Mouse (Mus musculus) neural tube, embryonic 10.5 days (tissue): ENCODE data around the gene Hyal1.
A peak's percentile ranks its signal among the peaks of the same experiment; 100 is the strongest.

Source experiments
- DNase-seq: peaks from one replicate; pipeline ENCODE4 v3.0.0-alpha.2; 2017; ENCODE audit warnings: low spot score; ENCODE audit errors: extremely low spot score

Gene Hyal1

GRCm38 (mm10) chr9:107617461-107617860 is 40.7 kb downstream of the Hyal1 start:
- no peak for DNase-seq

GRCm38 (mm10) chr9:107618098-107618497 is 41.4 kb downstream of the Hyal1 start:
- DNase-seq: no peak

- no peak for DNase-seq
These were observed 42.2 kb downstream of the Hyal1 start for GRCm38 (mm10) chr9:107618778-107619545.

GRCm38 (mm10) chr9:107619546-107619879 is 42.8 kb downstream of the Hyal1 start:
- no peak for DNase-seq

- DNase-seq: no peak
These were observed 44.2 kb downstream of the Hyal1 start for GRCm38 (mm10) chr9:107620954-107621353.

- DNase-seq: no peak
These were observed 47.8 kb downstream of the Hyal1 start for GRCm38 (mm10) chr9:107624539-107624938.

GRCm38 (mm10) chr9:107624951-107625350 is 48.2 kb downstream of the Hyal1 start:
- DNase-seq: no peak

- DNase-seq: no peak
These were observed 48.8 kb downstream of the Hyal1 start for GRCm38 (mm10) chr9:107625351-107626128.

- peak; percentile 54 for DNase-seq
These were observed 49.6 kb downstream of the Hyal1 start for GRCm38 (mm10) chr9:107626158-107626843.

- DNase-seq: peak; percentile 96
These were observed 50.1 kb downstream of the Hyal1 start for GRCm38 (mm10) chr9:107626844-107627277.

- DNase-seq: peak; percentile 58
These were observed 50.9 kb downstream of the Hyal1 start for GRCm38 (mm10) chr9:107627387-107628255.

- DNase-seq: no peak
These were observed 52.1 kb downstream of the Hyal1 start for GRCm38 (mm10) chr9:107628721-107629410.

GRCm38 (mm10) chr9:107629411-107629730 is 52.6 kb downstream of the Hyal1 start:
- DNase-seq: no peak

- peak; percentile 68 for DNase-seq
These were observed 53.2 kb downstream of the Hyal1 start for GRCm38 (mm10) chr9:107629901-107630425.

- DNase-seq: no peak
These were observed 53.8 kb downstream of the Hyal1 start for GRCm38 (mm10) chr9:107630576-107630975.
